Mouse (Mus musculus): ENCODE results near the gene Gm11111. TPM values are rescaled to one million over a fixed set of nuclear protein-coding genes. Genes with fewer than 3 reads are reported as not detected.

Gene Gm11111
- total RNA-seq, 2 experiments from 2014 or later: not detected

- DNase-seq (ENCODE audit: low spot score): no peak
Observed at GRCm38 (mm10) chr5:98580811-98581210, 28.3 kb downstream of the Gm11111 start.

- DNase-seq (ENCODE audit: low spot score): no peak
Observed at GRCm38 (mm10) chr5:98582051-98582450, 29.6 kb downstream of the Gm11111 start.

- DNase-seq (ENCODE audit: low spot score): no peak
Observed at GRCm38 (mm10) chr5:98585915-98586314, 33.4 kb downstream of the Gm11111 start.

Other genes starting within 250 kb of the Gm11111 start
- not detected for gene Cfap299, start 223.4 kb upstream of the Gm11111 start, total RNA-seq (2021)

Data from gastrocnemius, adult 18-20 months (tissue).